16 mouse cellular contexts compared by ENCODE assay signal in the genomic region with DNA sequence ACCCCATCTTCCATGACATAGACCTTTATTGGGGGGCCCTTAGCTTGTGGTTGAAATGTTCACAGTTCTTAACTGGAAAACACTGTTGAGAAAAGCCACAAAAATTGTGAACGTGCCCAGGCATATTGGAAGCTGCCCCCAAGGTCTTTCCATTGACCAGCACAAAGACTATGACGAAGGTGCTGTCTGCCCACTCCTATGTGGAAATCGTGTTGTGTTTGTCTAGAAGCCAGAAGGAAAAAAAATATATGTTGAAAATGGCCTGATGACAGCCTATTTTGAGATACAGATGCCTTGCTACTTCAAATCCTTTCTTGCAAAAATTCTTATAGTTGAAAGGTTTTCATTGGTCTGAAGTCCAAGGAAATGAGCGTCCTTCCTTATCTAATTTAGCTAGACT.
"Had no signal": no experiment of that assay in that cellular context is flagged by ENCODE, and none has a peak within 500 bp of the region (broad histone marks: within the 10 kb centered on the region; RNA-seq: fewer than 3 reads in every experiment).

No protein-coding gene starts in this region.

- H3K27ac ChIP-seq: lung, embryonic 15.5 days; macrophage; midbrain, embryonic 13.5 days; midbrain, embryonic 15.5 days; neural tube, embryonic 12.5 days; stomach, embryonic 15.5 days; stomach, postnatal 0 days had no signal

- DNase-seq: liver, postnatal 0 days; lung, adult 2 months; lung, postnatal 14 days; lung, postnatal 36 days; right cerebral cortex, postnatal 14 days; thymus, adult 2 months; thymus, postnatal 25 days; thymus, postnatal 4 days had no signal

- H3K9ac ChIP-seq: liver, postnatal 0 days; lung, embryonic 15.5 days; midbrain, embryonic 13.5 days; midbrain, embryonic 15.5 days; neural tube, embryonic 12.5 days; stomach, embryonic 15.5 days had no signal

- H3K27me3 ChIP-seq: lung, embryonic 15.5 days; megakaryocyte, embryonic 14.5 days; midbrain, embryonic 13.5 days; midbrain, embryonic 15.5 days; neural tube, embryonic 12.5 days; stomach, embryonic 15.5 days had no signal

- H3K9me3 ChIP-seq: lung, embryonic 15.5 days; megakaryocyte, embryonic 14.5 days; midbrain, embryonic 13.5 days; midbrain, embryonic 15.5 days; neural tube, embryonic 12.5 days; stomach, embryonic 15.5 days had no signal

- H3K4me1 ChIP-seq: megakaryocyte, embryonic 14.5 days; midbrain, embryonic 13.5 days; midbrain, embryonic 15.5 days; neural tube, embryonic 12.5 days; stomach, embryonic 15.5 days had no signal

- ATAC-seq: liver, postnatal 0 days had no signal

- H3K4me2 ChIP-seq: lung, embryonic 15.5 days; midbrain, embryonic 13.5 days; midbrain, embryonic 15.5 days; neural tube, embryonic 12.5 days; stomach, embryonic 15.5 days had no signal

- H3K4me3 ChIP-seq: lung, embryonic 15.5 days; megakaryocyte, embryonic 14.5 days; midbrain, embryonic 13.5 days; midbrain, embryonic 15.5 days; neural tube, embryonic 12.5 days; stomach, embryonic 15.5 days had no signal

- H3K36me3 ChIP-seq: lung, embryonic 15.5 days; midbrain, embryonic 13.5 days; midbrain, embryonic 15.5 days; neural tube, embryonic 12.5 days; stomach, embryonic 15.5 days had no signal
